In the genomic region with DNA sequence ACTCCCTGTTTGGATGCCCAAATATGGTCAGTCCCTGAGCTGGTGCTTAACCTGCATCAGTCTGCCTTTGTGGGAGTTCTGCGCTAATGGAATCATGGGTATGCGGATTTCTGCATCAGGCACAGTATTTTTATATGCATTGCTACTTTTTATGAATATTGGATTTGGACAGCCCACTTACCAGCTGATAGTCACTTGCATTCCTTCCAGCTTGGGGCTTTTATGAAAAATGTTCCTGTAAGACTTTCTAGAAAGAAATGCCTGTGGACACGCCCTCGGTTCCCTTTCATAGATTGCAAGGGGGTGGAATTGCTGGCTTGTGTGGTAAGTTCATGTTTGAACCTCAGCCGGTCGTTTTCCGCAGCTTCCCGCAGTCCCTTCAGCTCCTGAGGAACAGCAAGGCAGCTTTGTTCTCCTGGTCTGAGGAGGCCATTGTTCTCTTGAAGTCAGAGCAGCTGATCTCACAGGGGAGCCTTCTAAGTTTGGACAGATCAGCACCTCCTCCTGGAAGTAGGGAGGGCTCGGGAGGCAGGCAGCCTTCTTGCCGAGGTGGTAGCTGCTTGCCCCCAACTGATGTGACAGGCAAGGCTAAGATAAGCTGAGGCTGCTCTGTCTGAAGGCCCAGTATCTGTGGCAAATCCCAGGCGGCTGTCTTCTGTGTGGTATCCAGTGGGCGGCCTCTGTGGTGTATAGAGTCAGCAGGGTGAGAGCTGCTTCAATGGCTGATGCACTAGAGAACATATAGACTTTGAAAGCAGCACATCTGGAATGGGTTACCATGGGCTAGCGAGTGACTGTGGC, we compare ENCODE assay signal across 10 mouse cellular contexts.
A peak's percentile ranks its signal among the peaks of the same experiment; 100 is the strongest.
DNase-seq lines count a peak whose midpoint lies in the region; ATAC-seq and TF ChIP-seq lines count a peak whose summit lies in the region.
"Had no signal": no experiment of that assay in that cellular context is flagged by ENCODE, and none has a peak within 500 bp of the region (broad histone marks: within the 10 kb centered on the region; RNA-seq: fewer than 3 reads in every experiment).

No protein-coding gene starts in this region.

- H3K4me2 ChIP-seq in intestine, embryonic 16.5 days (ENCODE audit: low read depth, low read length): no peak overlapping the region
- no peak overlapping the region for H3K4me2 ChIP-seq in intestine, embryonic 15.5 days (replicated peaks)
- no peak overlapping the region for H3K4me2 ChIP-seq in liver, embryonic 14.5 days (ENCODE audit: low read depth)
- H3K4me2 ChIP-seq in intestine, postnatal 0 days (replicated peaks; ENCODE audit: low read depth): no peak overlapping the region

- H3K27ac ChIP-seq in intestine, embryonic 16.5 days (ENCODE audit: low read length): peak overlapping the region; percentile 5; the same call in 1 of the 2 replicates
- no peak overlapping the region for H3K27ac ChIP-seq in intestine, embryonic 15.5 days
- H3K27ac ChIP-seq in embryonic facial prominence, embryonic 10.5 days (replicated peaks): no peak overlapping the region; the same call in 1 of the 2 replicates
- no peak overlapping the region for H3K27ac ChIP-seq in liver, embryonic 14.5 days
- no peak overlapping the region for H3K27ac ChIP-seq in intestine, postnatal 0 days (ENCODE audit: low read depth, low read length)

- TF ChIP-seq EP300 in liver, embryonic 14.5 days (IDR thresholded peaks at IDR 0.05; ENCODE audit: low read depth): no peak

- H3K4me1 ChIP-seq in intestine, embryonic 16.5 days (ENCODE audit: control insufficient read depth, insufficient read depth, low read length): peaks cover 28% of the 10 kb centered on the region
- H3K4me1 ChIP-seq in intestine, embryonic 15.5 days (replicated peaks): peaks cover 26% of the 10 kb centered on the region
- H3K4me1 ChIP-seq in embryonic facial prominence, embryonic 10.5 days: peaks cover 56% of the 10 kb centered on the region
- H3K4me1 ChIP-seq in liver, embryonic 14.5 days (replicated peaks; ENCODE audit: control insufficient read depth in 2 of 2, insufficient read depth in 2 of 2, low read length in 1 of 2): peaks cover 0 to 16% of the 10 kb centered on the region in 2 experiments; a peak in 3 of 4 replicates
- H3K4me1 ChIP-seq in intestine, postnatal 0 days (replicated peaks; ENCODE audit: control insufficient read depth, insufficient read depth, low read length): peaks cover 16% of the 10 kb centered on the region; the same call in 1 of the 2 replicates

- H3K27me3 ChIP-seq in intestine, embryonic 16.5 days (replicated peaks; ENCODE audit: control insufficient read depth, insufficient read depth, low read length): no peaks in the 10 kb centered on the region
- no peaks in the 10 kb centered on the region for H3K27me3 ChIP-seq in intestine, embryonic 15.5 days (replicated peaks)
- H3K27me3 ChIP-seq in embryonic facial prominence, embryonic 10.5 days (replicated peaks; ENCODE audit: low read depth, poor library complexity, severe bottlenecking): peaks cover 63% of the 10 kb centered on the region
- H3K27me3 ChIP-seq in liver, embryonic 14.5 days (ENCODE audit: control insufficient read depth, insufficient read depth, low read length): no peaks in the 10 kb centered on the region; the same call in 1 of the 2 replicates
- no peaks in the 10 kb centered on the region for H3K27me3 ChIP-seq in intestine, postnatal 0 days (replicated peaks; ENCODE audit: control insufficient read depth, insufficient read depth, low read length)

- ATAC-seq in intestine, embryonic 16.5 days: no peak
- ATAC-seq in intestine, embryonic 15.5 days: no peak
- peak; percentile 54; the same call in 1 of the 2 replicates for ATAC-seq in liver, embryonic 14.5 days (ENCODE audit: insufficient read depth)
- no peak for ATAC-seq in intestine, postnatal 0 days

- H3K9me3 ChIP-seq in intestine, embryonic 16.5 days (ENCODE audit: control insufficient read depth, low read length): no peaks in the 10 kb centered on the region
- no peaks in the 10 kb centered on the region for H3K9me3 ChIP-seq in intestine, embryonic 15.5 days
- H3K9me3 ChIP-seq in embryonic facial prominence, embryonic 10.5 days: no peaks in the 10 kb centered on the region
- no peaks in the 10 kb centered on the region for H3K9me3 ChIP-seq in liver, embryonic 14.5 days (ENCODE audit: control insufficient read depth, low read length)
- H3K9me3 ChIP-seq in intestine, postnatal 0 days (ENCODE audit: control insufficient read depth): no peaks in the 10 kb centered on the region

- DNase-seq in Muller cell, postnatal 12 days (ENCODE audit: inconsistent ontology term): peak; percentile 33
- peak; percentile 45 for DNase-seq in embryonic facial prominence, embryonic 10.5 days (ENCODE audit: low spot score)
- no peak for DNase-seq in liver, embryonic 14.5 days (ENCODE audit: low read depth in 3 of 3, low spot score in 3 of 3)
- no peak for DNase-seq in gastrocnemius, postnatal 25 days
- DNase-seq in kidney, adult 8-10 months: no peak
- DNase-seq: kidney, postnatal 10 days; lung, postnatal 36 days had no signal

- H3K36me3 ChIP-seq in intestine, embryonic 16.5 days (ENCODE audit: control insufficient read depth, insufficient read depth, low read length): no peaks in the 10 kb centered on the region
- no peaks in the 10 kb centered on the region for H3K36me3 ChIP-seq in intestine, embryonic 15.5 days
- 0 out of 2 replicates have a peak, but pooled peaks cover 2% of the 10 kb centered on the region for H3K36me3 ChIP-seq in embryonic facial prominence, embryonic 10.5 days (replicated peaks)
- no peaks in the 10 kb centered on the region for H3K36me3 ChIP-seq in liver, embryonic 14.5 days (replicated peaks; ENCODE audit: control insufficient read depth, insufficient read depth, low read depth)
- H3K36me3 ChIP-seq in intestine, postnatal 0 days (ENCODE audit: control insufficient read depth, insufficient read depth): no peaks in the 10 kb centered on the region

- 43% methylated on average over 13 of the region's 13 CpGs for WGBS in intestine, embryonic 16.5 days
- 41% methylated on average over 13 of the region's 13 CpGs for WGBS in intestine, embryonic 15.5 days
- WGBS in embryonic facial prominence, embryonic 10.5 days: 19% methylated on average over 13 of the region's 13 CpGs
- WGBS in liver, embryonic 14.5 days (ENCODE audit: insufficient replicate concordance): 31% methylated on average over 13 of the region's 13 CpGs
- 49% methylated on average over 13 of the region's 13 CpGs for WGBS in intestine, postnatal 0 days

- 0 out of 2 replicates have a peak overlapping the region, but pooled peaks have one; percentile 16 for H3K9ac ChIP-seq in intestine, embryonic 16.5 days (ENCODE audit: low read depth, low read length)
- H3K9ac ChIP-seq in intestine, embryonic 15.5 days: no peak overlapping the region
- H3K9ac ChIP-seq in liver, embryonic 14.5 days (replicated peaks): no peak overlapping the region
- no peak overlapping the region for H3K9ac ChIP-seq in intestine, postnatal 0 days (ENCODE audit: low read depth, low read length)

- no peak overlapping the region for H3K4me3 ChIP-seq in intestine, embryonic 16.5 days (ENCODE audit: low read length)
- H3K4me3 ChIP-seq in intestine, embryonic 15.5 days (replicated peaks): no peak overlapping the region
- no peak overlapping the region for H3K4me3 ChIP-seq in embryonic facial prominence, embryonic 10.5 days
- no peak overlapping the region for H3K4me3 ChIP-seq in liver, embryonic 14.5 days (ENCODE audit: insufficient read depth in 1 of 2, low read depth in 2 of 2, low read length in 2 of 2)
- H3K4me3 ChIP-seq in intestine, postnatal 0 days (ENCODE audit: low read depth, low read length): no peak overlapping the region

- TF ChIP-seq CTCF in liver, embryonic 14.5 days (IDR thresholded peaks at IDR 0.05; ENCODE audit: low read depth): no peak
- TF ChIP-seq CTCF in intestine, postnatal 0 days (IDR thresholded peaks at IDR 0.05; ENCODE audit: low read depth): no peak

Comparison
In these comparisons a context has a peak if more than half of its experiments do, and no peak if none do; other contexts are left out.
1. DNase-seq: peak in Muller cell, postnatal 12 days (single experiment) and embryonic facial prominence, embryonic 10.5 days (single experiment); none in liver, embryonic 14.5 days (0 of 3), gastrocnemius, postnatal 25 days (single experiment) and kidney, adult 8-10 months (0 of 2).